Mouse (Mus musculus): Measurements from ENCODE around the gene Crygs. TPM values are rescaled to one million over a fixed set of nuclear protein-coding genes. Genes with fewer than 3 reads are reported as not detected.

The Crygs gene
- polyA plus RNA-seq, 2 experiments = not detected

DNA sequence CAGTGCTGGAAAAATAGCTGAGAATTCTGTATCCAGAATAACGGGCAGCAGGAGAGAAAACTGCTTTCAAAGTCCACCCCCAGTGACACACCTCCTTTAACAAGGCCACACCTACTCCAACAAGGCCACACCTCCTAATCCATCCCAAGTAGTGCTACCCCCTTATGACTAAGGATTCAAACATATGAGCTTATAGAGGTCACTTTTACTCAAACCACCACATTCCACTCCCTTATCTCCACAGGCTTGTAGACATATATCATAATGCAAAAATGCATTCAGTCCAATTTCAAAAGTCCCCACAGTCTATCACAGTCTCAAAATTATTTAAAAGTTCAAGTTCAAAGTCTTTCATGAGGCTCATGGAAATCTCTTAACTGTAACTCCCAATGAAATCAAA is 36.3 kb upstream of the Crygs start:
- no peak overlapping the region for H3K4me3 ChIP-seq (ENCODE audit: insufficient read depth in 1 of 2, low read depth in 2 of 2, low read length in 2 of 2)
- H3K4me2 ChIP-seq (ENCODE audit: low read depth) = no peak overlapping the region
- H3K9me3 ChIP-seq (ENCODE audit: control insufficient read depth, low read length) = no peaks in the 10 kb centered on the region
- H3K36me3 ChIP-seq (replicated peaks; ENCODE audit: control insufficient read depth, insufficient read depth, low read depth) = peaks cover 12% of the 10 kb centered on the region
- TF ChIP-seq CTCF (IDR thresholded peaks at IDR 0.05; ENCODE audit: low read depth) (no peak), EP300 (IDR thresholded peaks at IDR 0.05; ENCODE audit: low read depth) (no peak)
- no peak overlapping the region for H3K9ac ChIP-seq (replicated peaks)
- DNase-seq (ENCODE audit: low read depth in 3 of 3, low spot score in 3 of 3) (no peak), ATAC-seq (ENCODE audit: insufficient read depth) (no peak)
- peaks cover 19 to 25% of the 10 kb centered on the region in 2 experiments for H3K4me1 ChIP-seq (replicated peaks; ENCODE audit: control insufficient read depth in 2 of 2, insufficient read depth in 2 of 2, low read length in 1 of 2)
- WGBS (ENCODE audit: insufficient replicate concordance) = 82% methylated on average over 1 of the region's 1 CpGs
- no peaks in the 10 kb centered on the region for H3K27me3 ChIP-seq (ENCODE audit: control insufficient read depth, insufficient read depth, low read length)
- no peak overlapping the region for H3K27ac ChIP-seq

DNA sequence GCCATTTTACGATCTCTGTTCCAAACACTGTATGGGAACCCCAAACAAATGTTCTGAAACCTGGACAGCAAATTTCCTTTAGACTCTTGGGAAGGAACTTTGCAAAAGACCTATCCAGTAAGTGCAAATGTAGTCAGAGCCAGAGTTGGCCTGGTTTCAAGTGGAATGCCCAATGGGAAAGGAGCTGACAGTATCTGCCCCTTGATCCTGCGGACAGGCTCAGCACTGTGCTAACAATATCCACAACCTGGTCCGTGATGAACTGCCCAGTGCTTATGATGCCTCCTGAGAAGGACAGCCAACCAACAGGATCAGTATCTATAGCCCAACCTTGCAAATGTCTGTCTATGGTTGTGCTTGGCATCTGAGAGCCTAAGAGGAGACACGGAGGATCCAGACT is 34.1 kb upstream of the Crygs start:
- Histone ChIP-seq H3K9ac (replicated peaks) (no peak overlapping the region), H3K36me3 (replicated peaks; ENCODE audit: control insufficient read depth, insufficient read depth, low read depth) (peaks cover 11% of the 10 kb centered on the region), H3K9me3 (ENCODE audit: control insufficient read depth, low read length) (no peaks in the 10 kb centered on the region), H3K4me2 (ENCODE audit: low read depth) (peak overlapping the region; percentile 68; the same call in 1 of the 2 replicates), H3K4me3 (ENCODE audit: insufficient read depth in 1 of 2, low read depth in 2 of 2, low read length in 2 of 2) (no peak overlapping the region), H3K27me3 (ENCODE audit: control insufficient read depth, insufficient read depth, low read length) (no peaks in the 10 kb centered on the region), H3K27ac (no peak overlapping the region), H3K4me1 (replicated peaks; ENCODE audit: control insufficient read depth in 2 of 2, insufficient read depth in 2 of 2, low read length in 1 of 2) (peaks cover 11 to 15% of the 10 kb centered on the region in 2 experiments)
- ATAC-seq (ENCODE audit: insufficient read depth) = no peak
- 80% methylated on average over 4 of the region's 4 CpGs for WGBS (ENCODE audit: insufficient replicate concordance)
- DNase-seq (ENCODE audit: low read depth in 3 of 3, low spot score in 3 of 3) = no peak
- no peak for TF ChIP-seq EP300 (IDR thresholded peaks at IDR 0.05; ENCODE audit: low read depth)

DNA sequence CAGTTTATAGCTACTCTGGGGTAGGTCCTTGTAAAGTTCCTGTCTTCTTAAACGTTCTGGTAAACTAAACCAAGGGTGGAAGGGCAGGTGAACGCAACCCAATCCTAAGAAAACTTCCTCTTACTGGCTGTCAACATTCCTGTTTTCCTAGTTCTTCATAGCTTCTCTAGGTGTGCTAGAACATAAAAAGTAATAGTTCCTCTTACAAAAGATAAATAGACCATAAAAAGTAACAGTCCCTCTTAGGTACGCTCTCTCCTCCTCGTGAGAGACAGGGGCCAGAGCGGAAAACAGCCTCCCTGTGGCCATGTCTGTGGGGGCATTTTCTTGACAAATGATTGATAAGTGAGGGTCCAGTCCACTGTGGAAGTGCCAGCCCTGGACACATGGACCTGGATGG is 33.5 kb upstream of the Crygs start:
- Histone ChIP-seq H3K9me3 (ENCODE audit: control insufficient read depth, low read length) (no peaks in the 10 kb centered on the region), H3K27me3 (ENCODE audit: control insufficient read depth, insufficient read depth, low read length) (no peaks in the 10 kb centered on the region), H3K4me3 (ENCODE audit: insufficient read depth in 1 of 2, low read depth in 2 of 2, low read length in 2 of 2) (peak overlapping the region; percentile 40 to 55; a peak in 3 of 4 replicates), H3K4me2 (ENCODE audit: low read depth) (peak overlapping the region; percentile 68), H3K4me1 (replicated peaks; ENCODE audit: control insufficient read depth in 2 of 2, insufficient read depth in 2 of 2, low read length in 1 of 2) (peaks cover 11 to 14% of the 10 kb centered on the region in 2 experiments), H3K27ac (no peak overlapping the region), H3K36me3 (replicated peaks; ENCODE audit: control insufficient read depth, insufficient read depth, low read depth) (peaks cover 15% of the 10 kb centered on the region), H3K9ac (replicated peaks) (peak overlapping the region; percentile 19)
- 54% methylated on average over 5 of the region's 5 CpGs for WGBS (ENCODE audit: insufficient replicate concordance)
- ATAC-seq (ENCODE audit: insufficient read depth) = no peak
- DNase-seq (ENCODE audit: low read depth in 3 of 3, low spot score in 3 of 3) = no peak
- TF ChIP-seq CTCF (IDR thresholded peaks at IDR 0.05; ENCODE audit: low read depth) = no peak
- no peak for TF ChIP-seq EP300 (IDR thresholded peaks at IDR 0.05; ENCODE audit: low read depth)

DNA sequence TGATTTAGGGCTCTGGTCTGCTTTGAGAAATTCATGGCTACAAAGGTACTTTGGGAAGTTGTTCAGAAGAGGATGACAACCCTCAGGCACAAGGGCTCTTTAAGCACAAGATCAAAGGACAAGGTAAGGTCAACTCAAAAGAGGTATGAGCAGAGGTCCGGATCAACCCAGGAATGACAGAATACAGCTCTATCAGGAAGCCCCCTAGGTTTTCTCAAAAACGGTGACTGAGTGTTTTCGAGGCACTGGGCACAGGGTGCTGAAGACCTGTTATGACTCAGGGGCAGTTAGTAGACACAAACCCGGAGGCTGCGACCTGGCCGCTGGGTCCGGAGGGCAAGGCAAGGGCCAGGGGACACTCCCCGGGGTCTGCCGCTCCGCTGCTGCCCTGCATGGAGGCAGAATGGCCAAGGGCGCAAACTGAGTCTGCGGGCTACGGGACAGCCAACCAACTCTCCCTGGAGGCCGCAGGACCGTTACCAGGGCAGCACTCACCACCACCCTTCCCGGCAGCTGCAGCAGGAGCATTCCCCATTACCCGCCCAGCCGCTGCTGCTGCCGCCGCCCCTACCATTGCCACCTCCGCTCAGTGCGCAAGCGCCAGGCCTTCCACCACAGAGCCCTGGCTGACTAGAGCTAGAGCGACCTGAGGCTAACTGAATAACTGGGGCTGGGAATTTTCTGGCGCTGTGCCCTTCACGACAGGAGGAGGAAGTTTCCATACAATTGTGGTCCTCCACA is 32.9 kb upstream of the Crygs start:
- Histone ChIP-seq H3K4me1 (replicated peaks; ENCODE audit: control insufficient read depth in 2 of 2, insufficient read depth in 2 of 2, low read length in 1 of 2) (peaks cover 11 to 14% of the 10 kb centered on the region in 2 experiments), H3K9ac (replicated peaks) (peak overlapping the region; percentile 65), H3K9me3 (ENCODE audit: control insufficient read depth, low read length) (no peaks in the 10 kb centered on the region), H3K27me3 (ENCODE audit: control insufficient read depth, insufficient read depth, low read length) (no peaks in the 10 kb centered on the region), H3K4me2 (ENCODE audit: low read depth) (peak overlapping the region; percentile 68), H3K4me3 (ENCODE audit: insufficient read depth in 1 of 2, low read depth in 2 of 2, low read length in 2 of 2) (peak overlapping the region; percentile 40 to 55), H3K36me3 (replicated peaks; ENCODE audit: control insufficient read depth, insufficient read depth, low read depth) (peaks cover 21% of the 10 kb centered on the region), H3K27ac (no peak overlapping the region)
- TF ChIP-seq EP300 (IDR thresholded peaks at IDR 0.05; ENCODE audit: low read depth) (no peak), CTCF (IDR thresholded peaks at IDR 0.05; ENCODE audit: low read depth) (no peak)
- WGBS (ENCODE audit: insufficient replicate concordance) = 8% methylated on average over 26 of the region's 26 CpGs
- ATAC-seq (ENCODE audit: insufficient read depth) = peak; percentile 84
- peak; percentile 44 to 55 (median 53) for DNase-seq (ENCODE audit: low read depth in 3 of 3, low spot score in 3 of 3)

DNA sequence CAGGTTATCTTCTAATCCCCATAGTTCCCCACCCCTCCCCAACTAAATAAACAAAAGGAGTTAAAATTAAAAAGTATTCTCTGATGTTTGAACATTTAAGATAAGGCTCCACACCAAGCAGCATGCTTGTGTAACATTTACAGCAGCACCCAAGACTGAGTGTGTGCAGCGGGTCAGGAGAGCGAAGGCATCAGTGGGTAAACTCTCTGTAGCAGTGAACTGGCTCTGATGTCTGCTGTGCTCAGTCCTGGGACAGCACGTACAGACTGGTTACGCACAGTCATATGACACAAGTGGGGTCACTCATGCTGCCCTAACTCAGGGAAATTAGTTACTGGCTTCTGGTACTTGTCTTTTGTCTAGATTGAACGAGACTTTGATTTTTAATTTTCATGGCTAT is 31.5 kb upstream of the Crygs start:
- WGBS (ENCODE audit: insufficient replicate concordance) = 80% methylated on average over 5 of the region's 5 CpGs
- no peaks in the 10 kb centered on the region for H3K27me3 ChIP-seq (ENCODE audit: control insufficient read depth, insufficient read depth, low read length)
- TF ChIP-seq EP300 (IDR thresholded peaks at IDR 0.05; ENCODE audit: low read depth) (no peak), CTCF (IDR thresholded peaks at IDR 0.05; ENCODE audit: low read depth) (no peak)
- no peak overlapping the region for H3K9ac ChIP-seq (replicated peaks)
- DNase-seq (ENCODE audit: low read depth in 3 of 3, low spot score in 3 of 3) = no peak
- ATAC-seq (ENCODE audit: insufficient read depth) = no peak
- H3K27ac ChIP-seq = no peak overlapping the region
- H3K4me2 ChIP-seq (ENCODE audit: low read depth) = no peak overlapping the region
- H3K36me3 ChIP-seq (replicated peaks; ENCODE audit: control insufficient read depth, insufficient read depth, low read depth) = peaks cover 28% of the 10 kb centered on the region
- peaks cover 11 to 14% of the 10 kb centered on the region in 2 experiments for H3K4me1 ChIP-seq (replicated peaks; ENCODE audit: control insufficient read depth in 2 of 2, insufficient read depth in 2 of 2, low read length in 1 of 2)
- no peaks in the 10 kb centered on the region for H3K9me3 ChIP-seq (ENCODE audit: control insufficient read depth, low read length)
- H3K4me3 ChIP-seq (ENCODE audit: insufficient read depth in 1 of 2, low read depth in 2 of 2, low read length in 2 of 2) = no peak overlapping the region

All from liver, embryonic 14.5 days (tissue).